Mouse (Mus musculus) liver, embryonic 11.5 days (tissue): ENCODE measurements around the gene Btbd11. TPM values are rescaled to one million over a fixed set of nuclear protein-coding genes. Genes with fewer than 3 reads are reported as not detected.

Experiments used
- ATAC-seq: fragments of 200-750 bp; cut with Nextera tagmentation; replicated peaks from 2 replicates; pipeline ENCODE4 v1.8.0; 2017; ENCODE audit warnings: moderate number of reproducible peaks, mild to moderate bottlenecking, moderate TSS enrichment, moderate library complexity; ENCODE audit not compliant: low FRiP score
- DNase-seq: peaks from one replicate; pipeline ENCODE4 v3.0.0-alpha.2; 2017; ENCODE audit warnings: low spot score
- H3K27ac ChIP-seq: fragments of 300-500 bp; sonication (generic); 2 replicates; pipeline ENCODE4 v1.5.1; 2014; ENCODE audit warnings: mild to moderate bottlenecking, low read depth, low read length, control low read depth
- H3K27me3 ChIP-seq: fragments of 300-500 bp; sonication (generic); replicated peaks from 2 replicates; pipeline ENCODE4 v1.6.1; 2014; ENCODE audit warnings: low read length, mixed read lengths; ENCODE audit not compliant: control insufficient read depth, insufficient read depth
- H3K36me3 ChIP-seq: fragments of 300-500 bp; sonication (generic); 2 replicates; pipeline ENCODE4 v1.6.1; 2014; ENCODE audit warnings: mild to moderate bottlenecking, low read length, moderate library complexity, mixed read lengths; ENCODE audit not compliant: control insufficient read depth, insufficient read depth
- H3K4me1 ChIP-seq: fragments of 300-500 bp; sonication (generic); replicated peaks from 2 replicates; pipeline ENCODE4 v1.6.1; 2014; ENCODE audit warnings: low read length, mixed read lengths; ENCODE audit not compliant: control insufficient read depth, insufficient read depth
- H3K4me2 ChIP-seq: fragments of 300-500 bp; sonication (generic); 2 replicates; pipeline ENCODE4 v1.6.1; 2014; ENCODE audit warnings: mild to moderate bottlenecking, control low read depth, moderate library complexity
- H3K4me3 ChIP-seq: fragments of 300-500 bp; sonication (generic); 2 replicates; pipeline ENCODE4 v1.5.1; 2014; ENCODE audit warnings: low read depth, low read length, control low read depth
- H3K9ac ChIP-seq: fragments of 300-500 bp; sonication (generic); 2 replicates; pipeline ENCODE4 v1.6.1; 2014; ENCODE audit warnings: low read depth, low read length, control low read depth
- H3K9me3 ChIP-seq: fragments of 300-500 bp; sonication (generic); 2 replicates; pipeline ENCODE4 v1.6.1; 2016; ENCODE audit warnings: low read length, inconsistent platforms, mixed read lengths; ENCODE audit not compliant: control insufficient read depth
- WGBS: fragments of 180-500 bp; shearing (Covaris S2); extraction: QIAGEN DNeasy Blood & Tissue Kit; methylation state at CpG from one replicate; pipeline ENCODE4 v1.1.7; 2014; 5-methylcytosine and 5-hydroxymethylcytosine counted together
- polyA plus RNA-seq: library from polyadenylated mRNA; unstranded; fragments of >200 nt; fragmentation: Nextera tagmentation; extraction: Ambion mirVana; gene quantifications from 2 replicates; pipeline ENCODE4 v1.2.1, GENCODE M21; 2014

Gene Btbd11
- polyA plus RNA-seq, 1 experiment from 2014 or later, result 0.88 TPM

DNA sequence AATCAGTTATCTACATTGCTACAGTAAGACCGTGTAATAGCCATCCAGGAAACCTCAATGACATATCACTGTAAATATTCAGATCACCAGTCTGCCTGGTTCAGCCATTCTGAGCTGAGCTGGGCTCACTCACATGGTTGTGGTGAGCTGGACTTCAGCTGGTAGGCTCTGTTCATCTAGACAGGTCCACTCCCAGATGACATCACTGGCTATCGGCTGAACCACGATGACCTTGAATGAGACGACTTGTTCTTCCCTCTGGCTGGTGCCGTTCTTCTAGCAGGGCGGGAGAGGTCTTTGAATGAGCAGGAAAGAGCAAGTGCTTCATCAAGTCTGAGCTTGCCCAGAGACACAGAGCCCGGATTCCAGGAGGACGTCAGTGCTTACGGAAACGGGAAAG, 19.7 kb upstream of the Btbd11 start:
- no peak overlapping the region for H3K4me2 ChIP-seq
- no peaks in the 10 kb centered on the region for H3K27me3 ChIP-seq
- no peaks in the 10 kb centered on the region for H3K4me1 ChIP-seq
- H3K36me3 ChIP-seq, result no peaks in the 10 kb centered on the region
- ATAC-seq, result no peak
- 73% methylated on average over 10 of the region's 10 CpGs for WGBS
- no peak for DNase-seq
- H3K9ac ChIP-seq, result no peak overlapping the region
- no peak overlapping the region for H3K4me3 ChIP-seq
- no peak overlapping the region for H3K27ac ChIP-seq
- H3K9me3 ChIP-seq, result no peaks in the 10 kb centered on the region

DNA sequence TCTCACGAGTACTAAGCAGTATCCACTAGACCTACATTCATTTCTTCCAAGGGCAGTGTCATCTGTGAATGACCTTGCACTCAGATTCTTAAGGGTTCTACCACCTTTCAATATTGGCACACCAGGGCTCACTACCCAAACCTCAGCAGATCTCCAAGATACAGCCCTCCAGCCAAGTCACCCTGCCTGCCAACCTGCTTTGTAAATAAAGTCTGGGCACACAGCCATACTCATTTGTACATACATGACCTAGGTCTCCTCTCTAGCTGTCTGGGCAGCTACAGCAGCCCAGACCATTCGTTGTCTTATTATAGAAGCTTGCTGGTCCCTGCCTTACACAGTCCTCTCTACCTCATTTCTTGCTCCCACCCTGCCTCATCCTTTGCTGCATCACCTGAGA, 15.3 kb upstream of the Btbd11 start:
- ATAC-seq, result no peak
- H3K36me3 ChIP-seq, result no peaks in the 10 kb centered on the region
- 75% methylated on average over 2 of the region's 2 CpGs for WGBS
- H3K9me3 ChIP-seq, result no peaks in the 10 kb centered on the region
- H3K4me1 ChIP-seq, result no peaks in the 10 kb centered on the region
- no peak overlapping the region for H3K4me2 ChIP-seq
- H3K27ac ChIP-seq, result no peak overlapping the region
- no peak overlapping the region for H3K9ac ChIP-seq
- H3K27me3 ChIP-seq, result no peaks in the 10 kb centered on the region
- no peak for DNase-seq
- no peak overlapping the region for H3K4me3 ChIP-seq

- H3K4me1 ChIP-seq, result no peaks in the 10 kb centered on the region
- H3K9me3 ChIP-seq, result no peaks in the 10 kb centered on the region
- H3K4me2 ChIP-seq, result no peak overlapping the region
- no peak for ATAC-seq
- WGBS, result 60% methylated on average over 4 of the region's 4 CpGs
- H3K27ac ChIP-seq, result no peak overlapping the region
- H3K27me3 ChIP-seq, result no peaks in the 10 kb centered on the region
- no peak overlapping the region for H3K4me3 ChIP-seq
- no peaks in the 10 kb centered on the region for H3K36me3 ChIP-seq
- H3K9ac ChIP-seq, result no peak overlapping the region
- DNase-seq, result no peak
These were observed 14.5 kb upstream of the Btbd11 start for GRCm38 (mm10) chr10:85372108-85372507.

DNA sequence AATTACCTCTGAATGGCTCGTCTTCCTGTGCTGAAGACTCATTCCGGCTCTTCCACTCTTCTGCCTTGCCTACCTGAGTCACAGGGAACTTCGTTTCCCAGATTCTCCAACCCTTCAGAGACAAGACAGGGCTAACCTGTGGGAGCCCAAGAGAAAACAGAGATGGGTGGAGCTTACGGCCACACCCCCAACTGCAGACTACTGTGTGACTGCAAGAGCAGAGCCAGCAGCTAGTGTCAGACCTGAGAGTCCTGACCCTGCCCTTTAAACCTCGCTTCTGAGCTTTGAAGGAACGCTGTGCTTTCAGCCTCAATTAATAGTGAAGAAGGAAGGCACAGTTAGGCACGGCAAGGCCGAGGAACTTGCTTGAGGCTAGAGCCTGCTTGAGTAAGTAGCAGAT, 7.6 kb upstream of the Btbd11 start:
- no peak overlapping the region for H3K4me3 ChIP-seq
- H3K9ac ChIP-seq, result no peak overlapping the region
- 19% methylated on average over 8 of the region's 8 CpGs for WGBS

DNA sequence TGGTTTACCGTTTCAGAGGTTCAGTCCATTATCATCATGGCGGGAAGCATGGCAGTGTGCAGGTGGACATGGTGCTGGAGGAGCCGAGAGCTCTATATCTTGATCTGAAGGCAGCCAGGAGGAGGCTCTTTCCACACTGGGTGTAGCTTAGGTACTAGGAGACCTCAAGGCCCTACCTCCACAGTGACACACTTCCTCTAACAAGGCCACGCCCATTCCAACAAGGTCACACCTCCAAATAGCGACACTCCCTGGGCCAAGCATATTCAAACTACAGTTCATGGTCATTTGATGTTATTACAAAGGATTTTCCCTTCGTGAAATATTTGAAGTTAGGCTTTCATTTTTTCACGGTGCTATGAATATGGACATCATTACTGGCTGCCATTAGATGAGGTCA, 3.6 kb upstream of the Btbd11 start:
- Histone ChIP-seq H3K27me3 (peaks cover 12% of the 10 kb centered on the region), H3K9ac (no peak overlapping the region)
- whole genome bisulfite sequencing, result 78% methylated on average over 7 of the region's 7 CpGs

More for the DNA sequence above, 7.6 kb upstream of the Btbd11 start:
- no peaks in the 10 kb centered on the region for H3K9me3 ChIP-seq
- H3K27me3 ChIP-seq, result no peaks in the 10 kb centered on the region
- no peaks in the 10 kb centered on the region for H3K36me3 ChIP-seq
- no peak for DNase-seq
- H3K4me2 ChIP-seq, result peak overlapping the region; percentile 18; the same call in 1 of the 2 replicates
- H3K27ac ChIP-seq, result no peak overlapping the region
- no peak for ATAC-seq
- H3K4me1 ChIP-seq, result no peaks in the 10 kb centered on the region

GRCm38 (mm10) chr10:85387219-85388070, 831 bp downstream of the Btbd11 start:
- no peaks in the 10 kb centered on the region for H3K36me3 ChIP-seq
- under 1% methylated on average over 76 of the region's 78 CpGs for WGBS
- H3K27ac ChIP-seq, result no peak overlapping the region
- ATAC-seq (peak; percentile 7; the same call in 1 of the 2 replicates), DNase-seq (peak; percentile 62)
- H3K27me3 ChIP-seq, result peaks cover 29% of the 10 kb centered on the region
- H3K9me3 ChIP-seq, result no peaks in the 10 kb centered on the region
- H3K4me1 ChIP-seq, result no peaks in the 10 kb centered on the region
- peak overlapping the region; percentile 53 for H3K4me3 ChIP-seq
- peak overlapping the region; percentile 90 for H3K4me2 ChIP-seq
- peak overlapping the region; percentile 34; the same call in 1 of the 2 replicates for H3K9ac ChIP-seq

More for the DNA sequence above, 3.6 kb upstream of the Btbd11 start:
- Histone ChIP-seq H3K36me3 (no peaks in the 10 kb centered on the region), H3K4me1 (no peaks in the 10 kb centered on the region), H3K4me2 (no peak overlapping the region), H3K9me3 (no peaks in the 10 kb centered on the region), H3K27ac (no peak overlapping the region), H3K4me3 (no peak overlapping the region)
- DNase-seq, result no peak
- no peak for ATAC-seq

DNA sequence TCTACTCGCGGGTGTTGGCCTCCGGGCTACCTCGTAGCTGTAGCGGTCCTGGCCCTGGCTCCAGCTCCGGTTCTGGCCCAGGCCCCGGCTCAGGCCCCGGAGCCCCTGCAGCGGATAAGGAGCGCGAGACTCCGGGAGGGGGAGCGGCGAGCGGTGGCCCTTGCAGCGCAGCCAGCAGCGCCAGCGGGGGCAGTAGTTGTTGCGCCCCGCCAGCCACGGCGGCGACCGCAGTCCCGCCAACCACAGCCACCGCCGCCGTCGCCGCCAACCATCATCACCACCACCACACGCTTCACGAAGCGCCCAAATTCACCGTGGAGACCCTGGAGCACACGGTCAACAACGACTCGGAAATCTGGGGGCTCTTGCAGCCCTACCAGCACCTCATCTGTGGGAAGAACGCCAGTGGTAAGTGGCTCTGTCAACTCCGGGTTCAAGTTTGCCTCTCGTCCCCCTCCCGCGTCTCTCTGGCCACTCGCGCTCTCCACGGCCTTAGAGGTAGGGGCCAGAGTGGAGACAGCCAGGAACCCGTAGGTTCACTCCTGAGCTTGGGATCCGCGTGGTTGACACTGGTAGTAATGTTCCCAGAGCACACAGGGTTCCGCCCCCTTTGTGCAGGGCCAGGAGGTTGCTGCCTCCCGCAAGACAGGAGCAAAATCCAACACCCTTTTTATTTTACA, 1.6 kb downstream of the Btbd11 start:
- no peaks in the 10 kb centered on the region for H3K4me1 ChIP-seq
- ATAC-seq, result no peak
- no peaks in the 10 kb centered on the region for H3K9me3 ChIP-seq
- peak overlapping the region; percentile 90 for H3K4me2 ChIP-seq
- no peak overlapping the region for H3K27ac ChIP-seq
- no peak overlapping the region for H3K9ac ChIP-seq
- WGBS, result 2% methylated on average over 50 of the region's 50 CpGs
- peaks cover 29% of the 10 kb centered on the region for H3K27me3 ChIP-seq
- DNase-seq, result peak; percentile 32
- peak overlapping the region; percentile 53 for H3K4me3 ChIP-seq
- no peaks in the 10 kb centered on the region for H3K36me3 ChIP-seq

DNA sequence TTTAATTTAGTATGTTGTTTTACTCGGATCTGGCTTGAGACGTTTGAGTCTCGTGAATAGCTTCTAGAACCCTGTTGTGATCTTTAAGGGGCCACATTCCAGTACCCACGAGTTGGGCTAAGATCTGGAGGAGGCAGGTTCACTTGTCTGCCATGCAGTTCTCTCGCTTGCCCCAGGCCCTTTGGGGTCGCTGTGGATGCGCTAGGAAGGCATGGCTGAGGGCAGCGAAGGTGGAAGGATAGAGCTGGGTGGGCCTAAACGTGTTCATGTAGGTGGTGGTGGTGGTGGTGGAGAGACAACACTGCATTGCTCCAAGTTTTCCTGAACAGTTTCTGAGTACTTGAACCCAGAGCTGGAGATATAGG, 2.1 kb downstream of the Btbd11 start:
- WGBS, result 2% methylated on average over 9 of the region's 9 CpGs
- H3K36me3 ChIP-seq, result no peaks in the 10 kb centered on the region
- peaks cover 29% of the 10 kb centered on the region for H3K27me3 ChIP-seq
- no peak overlapping the region for H3K9ac ChIP-seq
- no peaks in the 10 kb centered on the region for H3K9me3 ChIP-seq
- peak overlapping the region; percentile 53; the same call in 1 of the 2 replicates for H3K4me3 ChIP-seq
- no peak overlapping the region for H3K27ac ChIP-seq
- no peaks in the 10 kb centered on the region for H3K4me1 ChIP-seq
- H3K4me2 ChIP-seq, result peak overlapping the region; percentile 90
- DNase-seq (peak; percentile 38), ATAC-seq (no peak; the same call in 1 of the 2 replicates)
